Mouse (Mus musculus) myocyte (in vitro differentiated cells): ENCODE results near the gene Gm36245.
"Not testable (repeated sequence)": the region's sequence is repeated elsewhere in the genome, so short reads cannot be mapped to it uniquely, and the experiment has no call there.

Experiments used
- POLR2A ChIP-seq: IDR thresholded peaks from one replicate; pipeline ENCODE4 v1.6.1; 2011; ENCODE audit warnings: low read depth, mild to moderate bottlenecking, control low read depth, moderate library complexity; ENCODE audit not compliant: insufficient read length
- POLR2AphosphoS2 ChIP-seq: IDR thresholded peaks from one replicate; pipeline ENCODE4 v1.6.1; 2011; ENCODE audit warnings: low read depth, control low read depth; ENCODE audit not compliant: insufficient read length
- SRF ChIP-seq: IDR thresholded peaks from one replicate; pipeline ENCODE4 v1.6.1; 2011; ENCODE audit warnings: low read depth; ENCODE audit not compliant: control insufficient read depth, insufficient read length

DNA sequence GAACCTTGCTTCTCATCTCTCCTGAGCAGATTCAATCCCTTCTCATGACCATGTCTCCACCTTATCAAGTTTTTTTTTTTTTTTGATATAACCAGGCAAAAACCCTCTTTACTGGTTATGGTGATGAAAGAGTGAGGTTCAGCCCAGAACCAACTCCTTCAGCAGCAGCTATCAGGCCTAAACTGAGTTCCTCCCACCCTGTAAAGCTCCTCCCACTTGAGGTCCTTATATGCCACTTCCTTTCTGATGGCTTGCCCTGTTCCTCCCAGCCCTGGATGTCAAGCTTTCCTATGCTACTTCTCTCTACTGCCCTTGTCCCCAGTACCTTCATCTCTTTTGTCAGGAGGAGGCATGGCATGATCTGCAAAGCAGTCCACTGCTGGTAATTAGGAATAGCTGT lies 52.1 kb downstream of the Gm36245 start:
- TF ChIP-seq POLR2A, SRF, POLR2AphosphoS2: not testable (repeated sequence)
